Mouse (Mus musculus) ES-E14 (cell line): ENCODE data around the gene Lrba. TPM values are rescaled to one million over a fixed set of nuclear protein-coding genes. Genes with fewer than 3 reads are reported as not detected.
A peak's percentile ranks its signal among the peaks of the same experiment; 100 is the strongest.

Source experiments
- DNase-seq: peaks from one replicate; pipeline ENCODE4 v3.0.0-alpha.2; 2013; ENCODE audit warnings: low read depth, low spot score
- H3K27ac ChIP-seq: 2 replicates; pipeline ENCODE4 v1.5.1; 2012; ENCODE audit warnings: low read depth, mild to moderate bottlenecking, low read length, moderate library complexity, mixed read lengths; ENCODE audit not compliant: poor library complexity, insufficient read depth, severe bottlenecking
- H3K36me3 ChIP-seq: 2 replicates; pipeline ENCODE4 v1.6.1; 2012; ENCODE audit warnings: mild to moderate bottlenecking, low read length, moderate library complexity, mixed read lengths; ENCODE audit not compliant: control insufficient read depth, poor library complexity, insufficient read depth, severe bottlenecking
- H3K4me1 ChIP-seq, 2 experiments: fragments of 150-350 bp in 1 of 2; sonication (generic) in 1 of 2; 2 replicates each; pipeline ENCODE4 v1.6.1; 2012; ENCODE audit warnings: low read length in 2 of 2, mild to moderate bottlenecking in 1 of 2, mixed read lengths in 1 of 2; ENCODE audit not compliant: control insufficient read depth in 2 of 2, insufficient read depth in 2 of 2, poor library complexity in 1 of 2
- H3K4me3 ChIP-seq, 2 experiments: fragments of 150-350 bp in 1 of 2; sonication (generic) in 1 of 2; 2 replicates each; pipeline ENCODE4 v1.5.1; 2012; ENCODE audit warnings: low read length in 2 of 2, low read depth in 1 of 2, mild to moderate bottlenecking in 1 of 2, mixed read lengths in 1 of 2; ENCODE audit not compliant: insufficient read depth in 1 of 2, poor library complexity in 1 of 2, severe bottlenecking in 1 of 2
- H3K9ac ChIP-seq: 2 replicates; pipeline ENCODE4 v1.6.1; 2012; ENCODE audit warnings: low read depth, mild to moderate bottlenecking, low read length, mixed read lengths; ENCODE audit not compliant: poor library complexity, insufficient read depth, severe bottlenecking
- H3K9me3 ChIP-seq: fragments of 150-350 bp; sonication (generic); 2 replicates; pipeline ENCODE4 v1.6.1; 2012; ENCODE audit warnings: low read depth, mild to moderate bottlenecking, low read length; ENCODE audit not compliant: control insufficient read depth, insufficient read depth
- CHD2 ChIP-seq: IDR thresholded peaks from 2 replicates; pipeline ENCODE4 v1.6.1; 2014; ENCODE audit warnings: mild to moderate bottlenecking, low read depth, low read length, inconsistent platforms
- HCFC1 ChIP-seq: IDR thresholded peaks from 2 replicates; pipeline ENCODE4 v1.6.1; 2012; ENCODE audit warnings: low read length, inconsistent platforms, borderline replicate concordance; ENCODE audit not compliant: insufficient read depth
- MAFK ChIP-seq: IDR thresholded peaks from 2 replicates; pipeline ENCODE4 v1.6.1; 2014; ENCODE audit warnings: mild to moderate bottlenecking, low read depth, low read length, inconsistent platforms; ENCODE audit not compliant: insufficient read depth
- ZC3H11A ChIP-seq: IDR thresholded peaks from 2 replicates; pipeline ENCODE4 v1.6.1; 2012; ENCODE audit warnings: low read depth, mild to moderate bottlenecking, inconsistent platforms, low read length, borderline replicate concordance
- ZNF384 ChIP-seq: IDR thresholded peaks from 2 replicates; pipeline ENCODE4 v1.6.1; 2012; ENCODE audit warnings: low read depth, low read length, inconsistent platforms
- in situ Hi-C, 2 experiments: fragments of 600-800 bp; cut with MboI; formaldehyde crosslinking; loops; one replicate each; pipeline ENCODE4 v1.15.1; 2025; ENCODE audit warnings: low sequenced_read_pairs in 2 of 2, inconsistent platforms in 1 of 2; ENCODE audit not compliant: unreplicated experiment in 2 of 2
- total RNA-seq: library from RNA; depleted of rRNA; stranded (reverse); fragments of 300-350 nt; gene quantifications from 2 replicates; pipeline ENCODE4 v1.2.3, GENCODE M21; 2012

Gene Lrba
- total RNA-seq, 1 experiment, result 14.7 TPM

DNA sequence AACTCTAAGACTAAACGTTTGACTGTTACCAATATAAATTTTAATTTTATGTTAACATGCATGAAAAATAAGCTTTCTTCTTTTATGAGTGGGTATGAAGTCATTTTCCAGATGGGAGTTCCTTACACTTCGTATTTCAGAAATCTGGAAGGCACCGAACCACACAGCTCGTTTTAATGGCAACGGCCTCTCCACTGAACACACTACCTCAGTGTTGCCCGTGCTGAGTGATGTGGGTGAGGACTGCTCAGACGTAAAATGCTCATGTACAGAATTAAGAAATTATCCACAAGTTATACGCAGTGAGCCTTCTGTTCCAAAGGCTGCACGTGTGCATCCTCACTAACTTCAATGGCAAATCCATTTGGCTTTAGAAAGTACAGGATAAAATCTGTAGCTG lies 582.4 kb downstream of the Lrba start:
- in situ Hi-C loops, result no loop called here
- Histone ChIP-seq H3K4me3 (no peak overlapping the region), H3K4me1 (peaks cover 0 to 3% of the 10 kb centered on the region in 2 experiments; a peak in 1 of 4 replicates), H3K9ac (no peak overlapping the region), H3K9me3 (no peaks in the 10 kb centered on the region), H3K27ac (no peak overlapping the region), H3K36me3 (peaks cover 7% of the 10 kb centered on the region; the same call in 1 of the 2 replicates)
- no peak for DNase-seq
- TF ChIP-seq CHD2 (no peak), ZC3H11A (no peak), MAFK (no peak), HCFC1 (no peak), ZNF384 (no peak)

DNA sequence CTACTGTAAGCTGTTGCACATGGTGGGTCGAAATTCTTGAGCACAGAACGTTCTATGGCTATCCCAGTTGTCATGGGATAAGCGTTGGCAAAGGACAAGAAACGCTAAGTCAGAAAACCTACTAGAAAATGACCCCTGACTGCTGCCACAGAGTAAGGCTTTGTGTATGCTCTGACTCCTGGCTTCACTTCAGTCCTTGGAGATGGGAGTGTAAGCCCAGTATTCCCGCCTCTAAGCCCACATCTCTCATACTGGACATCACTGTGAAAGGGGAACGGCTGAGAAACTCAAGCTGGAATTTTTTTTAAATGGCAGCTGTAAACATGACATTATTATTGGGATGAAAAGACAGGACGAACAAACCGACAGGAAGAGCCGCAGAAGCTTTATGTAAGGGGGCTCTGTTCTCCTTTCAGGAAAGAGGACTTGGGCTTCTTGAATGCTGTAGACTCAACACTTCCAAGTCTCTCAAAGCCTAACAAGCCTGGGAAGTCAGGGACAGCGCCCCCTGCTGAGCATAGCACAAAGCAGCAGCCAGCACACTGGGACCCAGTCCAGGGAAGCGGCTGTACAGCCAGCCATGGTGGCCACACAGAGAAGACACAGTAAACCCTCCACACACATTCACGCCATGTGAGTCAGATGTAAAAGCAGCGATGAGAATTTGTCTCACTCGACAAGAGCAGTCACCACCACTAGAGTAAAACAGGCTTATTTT lies 583.4 kb downstream of the Lrba start:
- in situ Hi-C loops, result no loop called here
- no peak overlapping the region for H3K9ac ChIP-seq
- no peak for TF ChIP-seq MAFK
- TF ChIP-seq CHD2, result no peak
- TF ChIP-seq ZC3H11A, result no peak
- no peak for TF ChIP-seq HCFC1
- TF ChIP-seq ZNF384, result no peak
- DNase-seq, result peak; percentile 67
- H3K4me1 ChIP-seq, result peaks cover 0 to 3% of the 10 kb centered on the region in 2 experiments; a peak in 1 of 4 replicates
- no peak overlapping the region for H3K4me3 ChIP-seq
- H3K36me3 ChIP-seq, result peaks cover 7% of the 10 kb centered on the region; the same call in 1 of the 2 replicates
- no peak overlapping the region for H3K27ac ChIP-seq
- no peaks in the 10 kb centered on the region for H3K9me3 ChIP-seq

- H3K4me3 ChIP-seq, result no peak overlapping the region
- H3K9ac ChIP-seq, result no peak overlapping the region; the same call in 1 of the 2 replicates
- no peaks in the 10 kb centered on the region for H3K9me3 ChIP-seq
- peaks cover 0 to 3% of the 10 kb centered on the region in 2 experiments; a peak in 1 of 4 replicates for H3K4me1 ChIP-seq
- DNase-seq, result no peak
- no peak overlapping the region; the same call in 1 of the 2 replicates for H3K27ac ChIP-seq
- peaks cover 7% of the 10 kb centered on the region; the same call in 1 of the 2 replicates for H3K36me3 ChIP-seq
- in situ Hi-C loops, result no loop called here
- TF ChIP-seq ZC3H11A (no peak), MAFK (no peak), ZNF384 (no peak), HCFC1 (no peak), CHD2 (no peak)
Observed at GRCm38 (mm10) chr3:86809199-86809598, 584.7 kb downstream of the Lrba start.

- Histone ChIP-seq H3K9me3 (no peaks in the 10 kb centered on the region), H3K36me3 (peaks cover 7% of the 10 kb centered on the region; the same call in 1 of the 2 replicates), H3K27ac (no peak overlapping the region; the same call in 1 of the 2 replicates), H3K9ac (no peak overlapping the region; the same call in 1 of the 2 replicates), H3K4me3 (no peak overlapping the region), H3K4me1 (peaks cover 0 to 3% of the 10 kb centered on the region in 2 experiments; a peak in 1 of 4 replicates)
- DNase-seq, result no peak
- in situ Hi-C loops, result no loop called here
- TF ChIP-seq HCFC1 (no peak), CHD2 (no peak), MAFK (no peak), ZNF384 (no peak), ZC3H11A (no peak)
Observed at GRCm38 (mm10) chr3:86809646-86810045, 585.2 kb downstream of the Lrba start.

- H3K4me3 ChIP-seq, result no peak overlapping the region
- TF ChIP-seq MAFK (no peak), ZNF384 (no peak), CHD2 (no peak), HCFC1 (no peak), ZC3H11A (no peak)
- in situ Hi-C loops, result no loop called here
Observed at GRCm38 (mm10) chr3:86810908-86811307, 586.4 kb downstream of the Lrba start.

More at GRCm38 (mm10) chr3:86810908-86811307, 586.4 kb downstream of the Lrba start:
- Histone ChIP-seq H3K36me3 (peaks cover 4% of the 10 kb centered on the region; the same call in 1 of the 2 replicates), H3K27ac (no peak overlapping the region), H3K4me1 (peaks cover 0 to 3% of the 10 kb centered on the region in 2 experiments; a peak in 1 of 4 replicates), H3K9ac (no peak overlapping the region), H3K9me3 (no peaks in the 10 kb centered on the region)
- no peak for DNase-seq
